Mouse (Mus musculus) stomach, embryonic 16.5 days (tissue): ENCODE measurements around the gene Olfr611. TPM values are rescaled to one million over a fixed set of nuclear protein-coding genes. Genes with fewer than 3 reads are reported as not detected.

Experiments
- polyA plus RNA-seq: library from polyadenylated mRNA; unstranded; fragments of >200 nt; fragmentation: Nextera tagmentation; extraction: Ambion mirVana; gene quantifications from 2 replicates; pipeline ENCODE4 v1.2.1, GENCODE M21; 2015

The Olfr611 gene
- polyA plus RNA-seq, 1 experiment from 2014 or later: not detected

Other genes starting within 250 kb of the Olfr611 start
- gene Olfr596, start 215.2 kb downstream of the Olfr611 start, polyA plus RNA-seq: not detected in 2 replicates
- not detected in 2 replicates for gene Olfr597, start 204.5 kb downstream of the Olfr611 start, polyA plus RNA-seq
- not detected in 2 replicates for gene Olfr598, start 197.3 kb downstream of the Olfr611 start, polyA plus RNA-seq
- gene Olfr599, start 184.9 kb downstream of the Olfr611 start, polyA plus RNA-seq: not detected in 2 replicates
- not detected in 2 replicates for gene Olfr600, start 171.2 kb downstream of the Olfr611 start, polyA plus RNA-seq
- not detected in 2 replicates for gene Olfr601, start 158.2 kb downstream of the Olfr611 start, polyA plus RNA-seq
- gene Olfr603, start 134.7 kb downstream of the Olfr611 start, polyA plus RNA-seq: not detected in 2 replicates
- not detected in 2 replicates for gene Usp17lc, start 105.8 kb downstream of the Olfr611 start, polyA plus RNA-seq
- gene Olfr605, start 75.4 kb downstream of the Olfr611 start, polyA plus RNA-seq: not detected in 2 replicates
- not detected in 2 replicates for gene Olfr606, start 71.8 kb downstream of the Olfr611 start, polyA plus RNA-seq
- gene Olfr607, start 56.7 kb downstream of the Olfr611 start, polyA plus RNA-seq: not detected in 2 replicates
- gene Olfr608, start 51.0 kb downstream of the Olfr611 start, polyA plus RNA-seq: not detected in 2 replicates
- not detected in 2 replicates for gene Olfr609, start 22.8 kb downstream of the Olfr611 start, polyA plus RNA-seq
- not detected in 2 replicates for gene Olfr610, start 8.7 kb downstream of the Olfr611 start, polyA plus RNA-seq
- not detected in 2 replicates for gene Olfr612, start 21.9 kb upstream of the Olfr611 start, polyA plus RNA-seq
- gene Olfr613, start 27.2 kb upstream of the Olfr611 start, polyA plus RNA-seq: not detected in 2 replicates
- not detected in 2 replicates for gene Olfr615, start 35.2 kb upstream of the Olfr611 start, polyA plus RNA-seq
- not detected in 2 replicates for gene Olfr616, start 48.3 kb upstream of the Olfr611 start, polyA plus RNA-seq
- not detected in 2 replicates for gene Olfr617, start 52.2 kb upstream of the Olfr611 start, polyA plus RNA-seq
- not detected in 2 replicates for gene Olfr618, start 69.3 kb upstream of the Olfr611 start, polyA plus RNA-seq
- not detected in 2 replicates for gene Olfr619, start 79.7 kb upstream of the Olfr611 start, polyA plus RNA-seq
- gene Olfr620, start 91.7 kb upstream of the Olfr611 start, polyA plus RNA-seq: not detected in 2 replicates
- gene Olfr622, start 121.9 kb upstream of the Olfr611 start, polyA plus RNA-seq: not detected in 2 replicates
- gene Olfr623, start 142.9 kb upstream of the Olfr611 start, polyA plus RNA-seq: not detected in 2 replicates
- gene Olfr624, start 150.3 kb upstream of the Olfr611 start, polyA plus RNA-seq: 0.04 and 0.05 TPM in 2 replicates
- not detected in 2 replicates for gene Olfr625-ps1, start 161.9 kb upstream of the Olfr611 start, polyA plus RNA-seq
- not detected in 2 replicates for gene Olfr243, start 193.8 kb upstream of the Olfr611 start, polyA plus RNA-seq
- not detected in 2 replicates for gene Olfr628, start 209.5 kb upstream of the Olfr611 start, polyA plus RNA-seq
- not detected in 2 replicates for gene Olfr629, start 224.1 kb upstream of the Olfr611 start, polyA plus RNA-seq
- not detected in 2 replicates for gene Olfr630, start 236.5 kb upstream of the Olfr611 start, polyA plus RNA-seq